Mouse (Mus musculus): ENCODE data around the gene Fbxo34.

GRCm38 (mm10) chr14:47516755-47517154 lies 66.5 kb downstream of the Fbxo34 start:
- TF ChIP-seq GATA1 (IDR thresholded peaks at IDR 0.05; ENCODE audit: low read length), result no peak
- no peak for TF ChIP-seq TAL1 (IDR thresholded peaks at IDR 0.05; ENCODE audit: low read length)

All from erythroblast, embryonic 14.5 days (primary cell).